Mouse (Mus musculus) left cerebral cortex, adult 9 months (tissue): ENCODE measurements at regions not wholly inside any gene's neighbourhood (a gene's known extent, or its start where the extent isn't known, plus 50 kb on each side); places are given as distances from the start of the nearest gene placed in this dataset.

ENCODE experiments used
- DNase-seq, 2 experiments: peaks; one replicate each; pipeline ENCODE4 v3.0.0; 2022; ENCODE audit warnings: low spot score in 2 of 2

DNA sequence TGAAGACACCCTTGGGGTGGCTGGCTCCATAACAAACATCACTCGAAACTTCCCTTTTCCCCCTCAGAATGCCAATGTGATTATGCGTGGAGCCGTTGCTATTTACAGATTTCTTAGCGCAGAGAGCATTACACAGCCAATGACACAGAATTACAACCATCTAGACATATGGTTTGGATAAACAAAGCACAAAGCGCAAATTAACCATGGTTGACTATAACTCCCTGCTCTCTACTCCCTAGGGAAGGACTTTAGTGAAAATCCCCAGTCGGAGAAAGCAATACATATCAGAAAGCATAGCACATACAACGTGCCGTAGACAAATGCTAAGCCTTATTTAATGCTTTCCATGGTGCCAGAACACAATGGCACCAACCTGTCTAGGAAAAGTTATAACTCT lies 131.8 kb downstream of the Tshz3 start:
- DNase-seq: peak in 1 of 2 experiments; percentile 8

DNA sequence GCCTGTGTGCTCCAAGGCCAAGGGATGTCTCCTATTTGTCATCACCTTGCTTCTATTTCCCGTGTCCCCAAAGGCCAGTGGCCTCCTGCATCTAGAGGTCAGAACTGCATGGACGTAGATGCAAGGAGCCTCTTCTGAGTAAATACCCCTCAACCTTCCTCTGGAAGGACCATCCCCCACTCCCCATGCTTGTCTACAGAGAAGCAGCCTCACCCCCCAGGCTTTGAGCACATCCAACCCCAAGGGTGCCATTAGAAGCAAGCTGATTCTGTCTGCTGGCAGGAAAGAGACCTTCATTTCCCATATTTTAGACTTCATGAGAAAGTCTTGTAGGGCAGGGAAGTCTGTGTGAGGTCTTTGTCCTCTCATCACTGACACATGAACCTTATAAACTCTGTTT lies 132.2 kb downstream of the Tshz3 start:
- DNase-seq: no peak

DNA sequence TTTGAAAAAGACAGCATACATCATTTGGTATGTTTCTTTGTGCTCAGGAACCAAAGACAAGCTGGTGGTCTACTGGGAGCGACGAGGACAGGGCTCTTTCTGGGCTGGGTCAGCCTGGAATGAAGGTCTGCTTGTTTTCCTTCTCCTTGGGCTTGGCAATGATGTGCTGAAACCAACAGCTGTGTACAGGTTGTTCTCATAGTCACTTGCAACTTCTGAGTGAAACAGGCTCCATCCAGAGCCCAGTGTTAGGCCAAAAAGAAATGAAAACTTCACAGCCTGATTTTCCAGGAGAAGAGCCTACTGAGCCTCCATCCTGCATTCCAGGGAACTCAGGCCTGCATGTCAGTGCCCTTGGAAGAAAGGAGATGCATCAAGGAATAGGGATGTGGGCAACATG lies 150.4 kb downstream of the Tshz3 start:
- no peak for DNase-seq

DNA sequence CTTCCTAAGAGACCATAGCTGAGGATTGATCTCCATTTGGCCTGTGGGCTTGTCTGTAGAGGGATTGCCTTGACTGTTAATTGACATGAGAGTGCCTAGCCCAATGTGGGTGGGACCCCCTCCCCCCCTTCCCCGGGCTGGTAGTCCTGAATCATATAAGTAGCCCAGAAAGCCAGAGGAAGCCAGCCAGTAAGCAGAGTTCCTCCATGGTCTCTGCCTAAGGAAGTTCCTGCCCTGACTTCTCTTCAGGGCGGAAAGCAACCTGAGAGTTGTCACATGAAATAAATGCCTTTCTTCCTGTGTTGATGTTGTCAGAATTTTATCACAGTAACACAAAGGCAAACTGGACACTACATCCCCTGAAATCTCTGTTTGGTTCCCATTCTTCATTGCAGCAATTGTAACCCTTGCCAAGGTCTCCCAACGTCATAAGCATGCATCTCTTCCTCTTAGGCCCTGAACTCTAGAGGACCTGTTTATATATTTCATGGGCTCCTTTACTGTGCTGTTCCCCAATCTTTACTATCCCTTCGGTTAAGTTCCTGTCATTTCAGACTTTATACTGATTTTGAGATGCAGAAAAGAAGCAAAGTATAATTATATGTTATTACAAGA lies 153.5 kb downstream of the Tshz3 start:
- no peak for DNase-seq

DNA sequence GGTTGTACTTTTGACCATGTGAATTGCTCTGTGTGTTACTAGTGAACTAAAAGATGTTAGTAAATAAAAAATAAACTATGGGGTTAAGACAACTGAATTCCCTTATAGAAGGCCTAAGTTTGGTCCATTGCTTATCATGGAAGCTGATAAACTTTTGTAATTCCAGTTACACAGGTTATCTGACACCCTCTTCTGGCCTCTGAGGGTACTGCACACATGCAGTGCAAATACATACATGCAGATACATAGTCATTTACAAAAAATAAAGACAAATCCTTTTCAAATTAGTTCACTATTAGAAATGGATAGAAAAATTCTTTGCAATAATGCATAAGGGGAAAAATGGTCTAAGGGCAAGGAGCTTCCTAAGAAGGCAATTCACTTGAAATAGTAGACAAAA lies 156.4 kb downstream of the Tshz3 start:
- no peak for DNase-seq

DNA sequence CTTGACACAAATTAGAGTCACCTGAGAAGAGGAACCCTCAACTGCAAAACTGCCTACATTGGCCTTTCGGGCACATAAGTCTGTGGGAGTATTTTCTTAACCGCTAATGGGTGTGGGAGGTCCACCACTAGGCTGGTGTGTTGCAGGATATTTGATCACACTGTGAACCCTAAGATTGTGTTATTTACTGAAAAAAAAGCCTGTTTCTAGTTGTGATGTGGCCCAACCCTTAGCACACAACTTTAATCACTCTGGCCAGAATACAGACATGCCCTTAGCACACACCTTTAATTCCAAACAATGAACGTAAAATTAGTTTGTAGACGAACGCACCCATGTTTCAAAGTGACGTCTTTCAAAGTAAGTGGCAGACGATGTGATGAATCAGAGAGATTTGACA lies 161.5 kb downstream of the Tshz3 start:
- DNase-seq: no peak

DNA sequence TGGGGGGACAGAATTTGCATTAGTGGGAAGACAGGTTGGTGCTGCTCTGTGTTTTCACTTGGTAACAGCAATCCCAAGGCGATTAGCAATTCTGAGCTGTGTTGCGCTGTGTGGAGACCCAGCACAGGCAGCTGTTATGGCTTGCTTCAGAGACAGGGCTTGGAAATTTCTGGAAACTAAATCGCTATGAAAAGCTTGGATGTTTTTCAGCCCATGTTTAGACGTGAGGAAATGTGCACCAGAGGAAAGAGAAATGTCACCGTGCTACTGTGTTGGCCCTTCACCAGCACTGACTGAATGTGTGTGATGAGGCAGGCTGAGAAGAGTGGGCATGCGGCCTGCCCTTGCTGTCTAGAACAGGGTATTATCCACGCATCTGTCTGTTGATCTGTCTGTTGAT lies 164.6 kb downstream of the Tshz3 start:
- peak in 1 of 2 experiments; percentile 39 for DNase-seq

DNA sequence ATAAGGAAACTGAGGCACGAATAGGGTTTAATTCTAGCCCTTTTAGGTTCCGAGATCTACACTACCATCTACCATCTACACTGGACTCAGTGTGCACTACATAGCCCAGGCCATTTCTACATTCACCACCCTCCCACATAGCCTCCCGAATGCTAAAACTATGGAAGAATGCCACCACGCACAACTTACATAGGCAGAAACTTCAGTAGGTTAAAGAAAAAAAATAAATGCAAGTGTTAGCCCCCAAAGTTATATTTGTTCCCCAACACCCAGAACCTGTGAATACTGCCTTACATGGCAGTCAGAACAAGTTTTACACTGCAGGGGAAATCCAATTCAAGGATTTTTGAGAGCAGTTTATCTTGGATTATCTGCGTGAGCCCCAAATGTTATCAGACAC lies 165.8 kb downstream of the Tshz3 start:
- peak in 1 of 2 experiments; percentile 9 for DNase-seq

DNA sequence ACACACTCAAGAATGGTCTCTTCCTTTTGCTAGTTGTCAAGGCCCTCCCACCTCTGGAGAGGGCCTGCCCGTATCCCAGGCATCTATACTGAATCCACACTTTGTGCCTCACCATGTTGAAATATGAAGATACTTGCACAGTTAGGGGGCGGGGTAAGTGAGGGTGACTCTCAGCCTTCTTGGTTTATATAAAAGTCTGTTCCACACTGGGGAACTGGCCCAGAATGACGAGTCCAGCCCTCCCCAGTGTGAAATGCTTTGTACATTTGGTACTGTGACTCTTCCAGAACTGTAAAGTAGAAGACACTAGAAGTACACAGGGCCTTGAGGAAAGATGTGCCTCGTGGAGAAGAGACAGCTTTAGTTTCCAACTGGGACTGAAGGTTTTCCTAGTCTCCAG lies 166.8 kb downstream of the Tshz3 start:
- DNase-seq: peak in 1 of 2 experiments; percentile 42

DNA sequence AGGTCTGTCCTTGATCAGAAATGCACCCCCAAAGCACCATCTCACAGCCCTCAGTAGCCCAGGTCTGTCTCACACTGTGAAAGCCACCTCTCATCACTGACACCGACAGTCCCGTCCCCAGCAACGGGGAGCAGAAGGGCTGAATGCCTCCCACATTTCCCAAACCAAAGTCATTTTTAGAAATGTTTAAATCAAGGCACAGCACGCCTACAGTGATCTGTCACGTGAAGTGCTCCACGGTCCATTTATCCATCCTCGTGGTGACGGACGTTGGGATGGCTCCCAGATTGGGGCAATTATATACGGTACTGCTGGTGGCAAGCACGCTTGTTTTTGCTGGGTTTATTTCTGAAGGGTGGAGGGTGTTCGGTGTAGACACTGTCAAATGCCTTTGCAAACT lies 168.7 kb downstream of the Tshz3 start:
- DNase-seq: peak; percentile 32 to 73

DNA sequence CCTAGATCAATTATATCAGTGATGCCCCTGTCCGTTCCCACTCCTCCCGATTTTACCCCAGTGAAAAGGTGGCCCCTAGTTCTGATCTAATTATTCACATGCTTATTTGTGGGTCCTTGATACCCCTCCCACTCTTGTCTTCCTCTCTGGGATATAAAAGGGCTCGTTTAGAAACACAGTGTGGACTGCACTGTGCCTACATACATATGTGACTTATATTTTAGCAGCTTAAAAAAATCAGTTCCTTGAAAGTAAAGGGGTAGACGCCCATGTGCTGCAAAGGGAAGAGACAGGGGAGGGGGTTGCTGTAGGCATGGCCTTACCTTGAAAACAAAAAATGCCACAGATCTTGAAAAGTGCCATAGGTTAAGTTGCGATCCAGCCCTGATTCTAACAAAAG lies 176.1 kb downstream of the Tshz3 start:
- DNase-seq: no peak

DNA sequence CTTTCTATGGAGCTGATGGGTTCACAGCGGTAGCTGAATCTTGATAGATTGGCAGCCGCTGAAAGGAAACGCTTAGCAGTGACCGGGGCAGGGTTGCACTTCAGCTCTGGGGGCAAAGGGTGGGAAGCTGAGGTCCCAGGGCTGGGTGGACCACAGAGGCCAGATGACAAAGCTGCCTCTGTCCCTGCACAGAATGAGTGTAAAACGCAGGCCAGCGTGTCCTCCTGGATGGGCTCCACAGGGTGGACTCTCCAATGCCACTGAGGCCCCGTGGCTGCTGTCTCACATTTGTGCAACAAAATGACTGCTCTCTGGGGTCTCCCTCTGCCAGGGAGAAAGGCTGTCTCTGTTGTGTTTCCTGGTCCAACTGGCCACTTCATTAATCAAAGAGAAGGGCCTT lies 179.8 kb downstream of the Tshz3 start:
- no peak for DNase-seq

DNA sequence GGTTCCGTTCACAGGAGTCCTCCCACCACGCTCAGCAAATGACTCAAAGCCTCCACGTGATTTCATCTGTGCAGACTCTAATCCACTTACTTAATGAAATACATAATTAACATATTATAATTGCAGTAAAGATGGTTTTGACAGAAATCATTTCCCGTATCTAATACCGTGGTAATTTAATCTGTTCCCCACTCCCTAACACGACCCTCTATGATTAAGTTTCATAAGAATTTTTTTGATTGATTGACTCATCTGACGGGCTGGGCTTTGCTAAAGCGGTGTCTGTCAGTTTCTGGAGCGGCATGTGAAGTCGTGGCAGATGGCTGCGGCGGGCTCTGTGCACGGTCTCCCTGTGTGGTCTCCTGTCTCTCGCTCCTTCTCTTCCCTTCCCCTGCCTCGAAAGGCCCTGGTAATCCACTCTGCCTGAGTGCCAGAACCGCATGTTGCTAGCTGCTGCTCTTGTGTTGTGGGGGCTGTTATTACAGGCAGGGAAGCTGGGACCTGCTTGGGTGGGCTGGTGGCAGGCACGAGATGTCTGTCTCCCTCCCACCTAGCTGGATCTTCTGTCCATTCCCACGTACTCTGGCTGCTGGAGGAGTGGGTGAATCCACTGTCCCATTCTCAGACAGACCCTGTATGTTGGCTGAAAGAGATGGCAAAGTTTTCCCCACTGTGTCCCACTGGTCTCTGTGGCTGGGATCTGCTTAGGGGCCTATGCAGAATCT lies 195.0 kb downstream of the Tshz3 start:
- DNase-seq: no peak

DNA sequence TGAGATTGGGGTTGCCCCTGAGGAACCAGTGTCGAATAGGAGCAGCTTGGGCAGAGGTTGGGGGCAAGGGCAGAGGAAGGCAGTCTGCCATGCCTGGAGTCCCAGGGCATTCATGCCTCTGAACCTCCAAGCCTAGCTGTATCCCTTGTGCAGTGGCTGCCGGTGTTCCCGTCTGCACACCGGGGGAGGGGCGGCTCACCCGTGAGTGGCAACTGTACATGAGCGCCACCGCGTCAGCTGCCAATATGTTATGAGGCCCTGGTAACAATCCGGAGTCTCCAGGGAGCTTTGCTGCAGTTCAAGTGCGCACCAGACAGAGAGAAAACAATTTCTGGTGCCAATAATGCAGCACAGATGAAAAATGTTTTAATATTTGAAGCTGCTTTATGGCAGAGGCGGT lies 198.4 kb downstream of the Tshz3 start:
- no peak for DNase-seq

DNA sequence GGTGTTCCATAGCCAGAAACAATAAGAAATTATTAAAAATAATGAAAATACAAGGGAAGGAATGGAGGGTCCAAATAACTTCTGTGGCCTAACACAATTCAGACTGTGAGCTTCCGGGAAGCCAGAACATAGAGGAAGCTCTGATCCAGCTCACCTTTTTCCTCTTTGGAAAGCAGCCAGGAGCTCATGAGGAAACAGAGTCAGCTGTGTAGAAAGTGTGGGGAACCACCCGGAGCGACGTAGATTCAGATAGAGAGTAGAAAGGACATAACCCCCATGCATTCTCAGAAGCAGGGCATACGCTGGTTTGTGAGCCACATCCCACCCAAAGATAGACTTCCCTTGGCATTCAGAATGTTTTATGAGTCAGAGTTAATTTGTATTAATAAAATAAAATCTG lies 203.6 kb downstream of the Tshz3 start:
- DNase-seq: no peak

DNA sequence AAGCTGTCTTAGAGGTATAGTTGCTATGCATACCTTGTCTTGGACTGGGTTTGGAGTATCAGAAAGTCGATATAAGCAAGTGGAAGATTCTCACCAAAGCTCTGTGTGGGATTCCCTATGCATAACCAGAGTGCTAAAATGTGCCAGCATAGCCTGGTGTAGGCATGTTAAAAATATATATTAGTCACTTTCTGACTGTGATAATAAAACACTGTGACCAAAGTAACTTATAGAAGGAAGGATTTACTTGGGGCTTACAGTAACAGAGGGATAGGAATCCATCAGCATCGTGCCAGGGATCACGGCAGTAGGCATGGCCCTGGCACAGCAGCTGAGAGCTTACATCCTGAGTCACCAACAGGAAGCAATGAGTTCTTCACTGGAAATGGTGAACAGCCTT lies 215.4 kb downstream of the Tshz3 start:
- no peak for DNase-seq

DNA sequence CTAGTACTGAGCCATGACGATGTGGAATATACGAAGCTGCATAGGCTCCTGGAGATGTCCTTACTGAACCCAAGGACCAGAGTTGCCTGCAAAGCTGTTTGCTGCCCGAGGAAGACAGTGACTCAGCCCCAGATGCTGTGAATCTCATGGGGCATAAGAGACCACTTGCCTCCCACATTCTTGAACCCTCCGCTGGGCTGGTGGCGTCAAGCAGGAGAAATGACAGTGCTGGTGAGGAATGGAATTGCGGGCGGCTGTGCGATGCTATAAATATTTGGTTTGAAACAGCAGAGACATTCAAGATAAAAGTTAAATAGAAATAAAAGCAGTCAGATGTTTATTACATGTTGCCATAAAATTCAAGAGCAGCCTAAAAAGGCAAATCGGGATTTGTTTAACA lies 216.3 kb downstream of the Tshz3 start:
- peak in 1 of 2 experiments; percentile 31 for DNase-seq

DNA sequence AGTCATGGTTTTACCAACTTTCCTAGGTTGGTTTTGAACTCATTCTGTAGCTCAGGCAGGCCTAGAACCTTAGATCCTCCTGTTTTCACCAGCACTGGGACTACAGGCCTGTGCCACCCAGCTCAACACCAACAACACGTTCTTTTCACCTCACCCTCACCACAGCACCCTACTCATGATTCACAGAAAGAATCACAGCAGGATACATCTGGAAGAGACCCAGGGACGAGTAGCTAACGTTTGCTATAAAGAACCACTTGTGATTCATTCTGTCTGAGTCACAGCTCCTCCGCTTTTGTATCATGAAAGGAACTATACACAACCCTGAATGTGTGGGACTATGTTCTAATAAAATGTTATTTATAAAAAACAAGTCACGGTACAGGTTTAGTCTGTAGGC lies 217.3 kb downstream of the Tshz3 start:
- peak; percentile 43 to 59 for DNase-seq

DNA sequence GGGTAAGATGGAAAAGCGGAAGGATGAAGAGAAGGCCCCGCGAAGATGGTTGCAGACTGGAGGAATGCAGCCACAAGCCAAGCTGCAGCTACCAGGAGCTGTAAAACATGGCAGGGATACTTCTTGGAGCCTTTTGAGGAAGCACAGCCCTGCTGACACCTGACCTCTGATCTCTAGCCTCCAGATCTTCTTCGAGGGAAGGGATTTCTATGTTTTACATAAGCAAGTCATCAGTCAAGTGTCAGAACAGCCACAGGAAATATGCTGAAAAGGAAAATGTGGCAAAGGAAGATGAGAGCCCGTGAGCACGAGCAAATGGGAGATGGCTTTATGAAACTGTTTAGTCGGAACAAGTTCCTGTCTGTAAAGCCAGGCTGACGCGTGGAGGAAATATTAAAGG lies 219.1 kb downstream of the Tshz3 start:
- DNase-seq: no peak

DNA sequence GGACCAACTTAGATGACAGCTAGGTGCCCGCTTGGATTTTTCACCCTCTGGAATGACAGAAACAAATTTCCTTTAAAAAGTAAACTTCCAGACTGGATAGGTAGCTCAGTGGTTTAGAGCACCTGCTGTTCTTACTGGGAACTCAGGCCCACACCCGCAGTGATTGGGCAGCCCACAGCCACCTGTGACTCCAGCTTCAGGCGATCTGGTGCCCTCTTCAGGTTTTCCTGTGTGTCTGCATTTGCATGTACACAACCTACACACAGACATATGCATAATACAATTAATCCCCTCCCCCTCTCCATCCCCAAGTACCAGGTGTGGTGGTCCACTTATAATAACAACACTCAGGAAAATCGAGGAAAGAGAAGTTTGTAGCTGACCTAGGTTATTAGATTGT lies 221.5 kb downstream of the Tshz3 start:
- no peak for DNase-seq

DNA sequence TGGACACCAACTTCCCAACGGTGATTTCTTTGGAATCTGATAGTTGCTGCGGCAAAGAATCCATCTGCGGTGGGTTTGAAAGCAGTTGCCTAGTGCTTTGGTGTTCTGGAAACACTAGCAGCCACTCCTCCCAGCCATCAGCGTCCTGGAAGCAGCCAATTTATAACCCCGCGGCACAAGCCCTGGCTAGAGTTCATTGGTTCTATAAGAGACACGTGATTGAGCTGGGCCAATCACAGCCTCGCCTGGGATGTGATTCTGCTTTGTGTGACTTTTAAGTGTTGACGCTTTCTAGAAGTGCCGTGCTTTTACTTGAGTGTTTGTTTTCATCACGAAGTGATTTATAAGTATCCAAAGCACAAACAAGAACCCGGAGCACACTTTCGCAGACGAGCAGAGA lies 223.1 kb downstream of the Tshz3 start:
- DNase-seq: no peak

DNA sequence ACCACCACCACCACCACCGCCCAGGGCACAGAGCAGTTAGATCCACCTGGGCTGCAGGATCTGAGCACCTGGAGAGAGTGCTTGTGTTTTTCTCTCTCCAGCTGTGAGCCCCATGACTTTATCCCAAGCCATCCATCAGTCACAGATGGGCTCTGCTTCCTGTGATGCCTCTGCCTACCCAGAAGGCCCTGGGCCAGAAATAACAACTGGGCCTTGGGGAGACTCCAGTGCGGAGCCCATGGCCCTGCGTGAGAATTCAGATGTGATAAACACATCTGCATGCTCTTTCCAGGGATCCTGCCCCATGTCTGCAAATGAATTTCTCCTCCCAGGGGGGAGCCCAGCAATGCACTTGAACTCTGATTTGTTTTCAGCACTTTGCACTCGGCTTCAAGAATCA lies 235.6 kb downstream of the Tshz3 start:
- no peak for DNase-seq

DNA sequence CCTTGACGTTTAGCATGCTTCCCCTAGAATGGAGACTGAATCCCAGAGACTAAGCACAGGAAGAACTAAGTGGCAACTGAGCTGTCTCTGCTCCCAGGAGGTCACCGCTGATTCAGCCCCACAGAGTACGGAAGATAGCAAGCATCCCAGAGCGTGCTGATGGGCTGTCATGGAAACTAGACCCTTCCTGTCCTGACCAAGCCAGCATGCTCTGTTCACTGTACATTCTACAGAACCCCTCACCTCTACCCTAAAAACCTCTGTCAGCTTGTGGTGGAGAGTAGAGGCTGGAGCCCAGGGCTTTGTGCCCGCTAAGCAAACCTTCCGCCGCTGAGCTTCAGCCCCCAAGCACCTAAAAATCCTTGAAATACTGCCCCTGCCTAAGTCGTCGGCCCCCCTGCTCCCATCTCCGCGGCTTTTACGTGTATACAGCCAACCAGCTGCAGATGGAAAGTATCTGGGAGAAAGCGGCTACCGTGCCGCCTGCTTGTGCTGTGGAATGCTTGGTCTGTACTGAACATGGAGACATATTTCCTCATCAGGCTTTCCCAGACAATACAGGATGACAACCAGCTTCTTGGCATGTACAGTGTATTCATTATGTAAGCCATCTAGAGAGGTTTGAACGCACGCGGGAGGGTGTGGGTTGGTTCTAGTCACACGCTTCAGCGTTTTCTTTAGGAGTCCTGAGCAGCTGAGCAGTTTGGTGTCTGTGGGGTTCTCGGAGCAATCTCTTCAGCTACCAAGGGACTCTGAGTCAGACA lies 237.1 kb downstream of the Tshz3 start:
- DNase-seq: peak; percentile 49 to 83
